8 mouse cellular contexts compared by ENCODE assay signal in the genomic region with DNA sequence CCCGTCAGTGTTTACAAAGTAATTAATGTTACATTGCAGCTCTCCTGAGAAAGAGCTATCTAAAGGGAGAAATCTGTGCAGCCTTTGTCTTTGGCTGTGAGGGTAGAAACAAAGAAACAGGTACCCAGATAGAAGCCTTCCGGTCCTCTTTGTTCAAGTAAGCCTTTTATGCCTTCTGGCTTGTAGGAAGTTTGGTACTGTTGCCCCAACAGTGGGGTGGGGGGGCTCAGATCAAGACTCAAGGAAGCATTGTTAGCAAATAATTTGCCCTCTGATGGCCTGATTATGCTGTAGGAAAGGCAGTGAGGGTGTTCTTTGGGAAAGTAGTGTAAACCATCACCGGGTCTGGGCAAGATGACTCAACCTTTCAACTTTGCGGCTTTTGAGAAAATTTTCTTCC. TPM values are rescaled to one million over a fixed set of nuclear protein-coding genes. Genes with fewer than 3 reads are reported as not detected.
A peak's percentile ranks its signal among the peaks of the same experiment; 100 is the strongest.
DNase-seq lines count a peak whose midpoint lies in the region; ATAC-seq lines count a peak whose summit lies in the region.

No protein-coding gene starts in this region.

- H3K27ac ChIP-seq in liver, embryonic 11.5 days (ENCODE audit: low read depth, low read length) = peak overlapping the region; percentile 97
- peak overlapping the region; percentile 83 for H3K27ac ChIP-seq in brown adipose tissue, adult 24 weeks (replicated peaks; ENCODE audit: low read depth, low read length)
- H3K27ac ChIP-seq in hindbrain, embryonic 16.5 days (ENCODE audit: low read depth, low read length) = peak overlapping the region; percentile 97

- no peaks in the 10 kb centered on the region for H3K27me3 ChIP-seq in liver, embryonic 11.5 days (replicated peaks; ENCODE audit: control insufficient read depth, insufficient read depth, low read length)
- H3K27me3 ChIP-seq in hindbrain, embryonic 16.5 days (replicated peaks; ENCODE audit: control insufficient read depth, insufficient read depth, low read length) = no peaks in the 10 kb centered on the region

- DNase-seq in liver, embryonic 11.5 days (ENCODE audit: low spot score) = no peak
- no peak for DNase-seq in liver
- peak; percentile 56 for DNase-seq in naive thymus-derived CD4-positive, alpha-beta T cell, adult 2 months (ENCODE audit: low read depth)
- no peak for DNase-seq in cerebellum, postnatal 25 days
- no peak for DNase-seq in urinary bladder, postnatal 14 days (ENCODE audit: low spot score)
- DNase-seq in kidney, postnatal 25 days = no peak

- H3K9me3 ChIP-seq in liver, embryonic 11.5 days (ENCODE audit: control insufficient read depth, low read length) = no peaks in the 10 kb centered on the region
- no peaks in the 10 kb centered on the region for H3K9me3 ChIP-seq in hindbrain, embryonic 16.5 days (ENCODE audit: control insufficient read depth, low read length)

- H3K4me2 ChIP-seq in liver, embryonic 11.5 days = peak overlapping the region; percentile 85
- H3K4me2 ChIP-seq in hindbrain, embryonic 16.5 days (ENCODE audit: low read length) = peak overlapping the region; percentile 75

- peaks cover 52% of the 10 kb centered on the region for H3K4me1 ChIP-seq in liver, embryonic 11.5 days (replicated peaks; ENCODE audit: control insufficient read depth, insufficient read depth, low read length)
- H3K4me1 ChIP-seq in brown adipose tissue, adult 24 weeks (ENCODE audit: control insufficient read depth, insufficient read depth, insufficient read length, low read length) = peaks cover 15% of the 10 kb centered on the region
- peaks cover 34% of the 10 kb centered on the region for H3K4me1 ChIP-seq in hindbrain, embryonic 16.5 days (ENCODE audit: control insufficient read depth, insufficient read depth, low read depth, low read length)

- no peak for ATAC-seq in liver, embryonic 11.5 days (replicated peaks; ENCODE audit: low FRiP score)
- no peak for ATAC-seq in hindbrain, embryonic 16.5 days

- peak overlapping the region; percentile 87 for H3K9ac ChIP-seq in liver, embryonic 11.5 days (ENCODE audit: low read depth, low read length)
- H3K9ac ChIP-seq in hindbrain, embryonic 16.5 days (ENCODE audit: low read depth, low read length) = peak overlapping the region; percentile 90

- H3K4me3 ChIP-seq in liver, embryonic 11.5 days (ENCODE audit: low read depth, low read length) = peak overlapping the region; percentile 83
- H3K4me3 ChIP-seq in brown adipose tissue, adult 24 weeks (ENCODE audit: insufficient read depth, low read depth, low read length) = peak overlapping the region; percentile 95
- H3K4me3 ChIP-seq in hindbrain, embryonic 16.5 days (ENCODE audit: low read length) = peak overlapping the region; percentile 77

- H3K36me3 ChIP-seq in liver, embryonic 11.5 days (ENCODE audit: control insufficient read depth, insufficient read depth, low read length) = peaks cover 21% of the 10 kb centered on the region; the same call in 1 of the 2 replicates
- H3K36me3 ChIP-seq in hindbrain, embryonic 16.5 days (ENCODE audit: control insufficient read depth, insufficient read depth, low read length) = 0 out of 2 replicates have a peak, but pooled peaks cover under 1% of the 10 kb centered on the region

- WGBS in liver, embryonic 11.5 days = 7% methylated on average over 4 of the region's 4 CpGs
- WGBS in hindbrain, embryonic 16.5 days = 9% methylated on average over 4 of the region's 4 CpGs

RNA-seq across cellular contexts. Expression of a gene that starts 2.0 kb away (rescaled TPM):
- 1,209 and 1,320 TPM in 2 replicates for polyA plus RNA-seq in liver, embryonic 11.5 days (2014; fragmentation: Nextera tagmentation; extraction: Ambion mirVana)
- polyA plus RNA-seq in brown adipose tissue, adult 24 weeks (2012; ENCODE audit: insufficient read depth, insufficient read length, missing spikeins) = 1,903 and 1,933 TPM in 2 replicates
- polyA plus RNA-seq in hindbrain, embryonic 16.5 days (2015; fragmentation: Nextera tagmentation; extraction: Ambion mirVana) = 1,087 and 1,130 TPM in 2 replicates

RNA-seq across cellular contexts. Expression of a gene that starts 21.8 kb away (rescaled TPM):
- polyA plus RNA-seq in liver, embryonic 11.5 days (2014; fragmentation: Nextera tagmentation; extraction: Ambion mirVana) = 0.16 and 0.25 TPM in 2 replicates
- 0.58 TPM in 1 of 2 replicates, not detected in the other for polyA plus RNA-seq in brown adipose tissue, adult 24 weeks (2012; ENCODE audit: insufficient read depth, insufficient read length, missing spikeins)
- 5.4 and 5.6 TPM in 2 replicates for polyA plus RNA-seq in hindbrain, embryonic 16.5 days (2015; fragmentation: Nextera tagmentation; extraction: Ambion mirVana)

RNA-seq across cellular contexts. Expression of a gene that starts 41.1 kb away (rescaled TPM):
- polyA plus RNA-seq in liver, embryonic 11.5 days (2014; fragmentation: Nextera tagmentation; extraction: Ambion mirVana) = 13.8 and 17.2 TPM in 2 replicates
- 32.8 and 40.1 TPM in 2 replicates for polyA plus RNA-seq in brown adipose tissue, adult 24 weeks (2012; ENCODE audit: insufficient read depth, insufficient read length, missing spikeins)
- polyA plus RNA-seq in hindbrain, embryonic 16.5 days (2015; fragmentation: Nextera tagmentation; extraction: Ambion mirVana) = 197 and 213 TPM in 2 replicates
